Mouse (Mus musculus): Measurements from ENCODE around the gene Dok1. TPM values are rescaled to one million over a fixed set of nuclear protein-coding genes. Genes with fewer than 3 reads are reported as not detected.

The Dok1 gene
- polyA plus RNA-seq, 1 experiment: 2.4 TPM

- DNase-seq (ENCODE audit: extremely low spot score in 1 of 2, low spot score in 1 of 2): no peak
These were observed 45.8 kb downstream of the Dok1 start for GRCm38 (mm10) chr6:82987411-82987971.

Other genes starting within 250 kb of the Dok1 start
- gene Sema4f, start 93.7 kb downstream of the Dok1 start, polyA plus RNA-seq (2012; rRNA removed): 24.6 and 27.5 TPM in 2 replicates
- 0.12 TPM in 1 of 2 replicates, not detected in the other for gene M1ap, start 86.6 kb downstream of the Dok1 start, polyA plus RNA-seq (2012; rRNA removed)
- gene Loxl3, start 702 bp upstream of the Dok1 start, polyA plus RNA-seq (2012; rRNA removed): 6.4 and 6.6 TPM in 2 replicates
- gene Aup1, start 21.1 kb upstream of the Dok1 start, polyA plus RNA-seq (2012; rRNA removed): 220 and 253 TPM in 2 replicates
- 58.8 and 63.7 TPM in 2 replicates for gene Htra2, start 21.8 kb upstream of the Dok1 start, polyA plus RNA-seq (2012; rRNA removed)
- 0.76 and 0.97 TPM in 2 replicates for gene Dqx1, start 24.4 kb upstream of the Dok1 start, polyA plus RNA-seq (2012; rRNA removed)
- gene Tlx2, start 36.8 kb upstream of the Dok1 start, polyA plus RNA-seq (2012; rRNA removed): not detected in 2 replicates
- gene Pcgf1, start 44.4 kb upstream of the Dok1 start, polyA plus RNA-seq (2012; rRNA removed): 40.1 and 40.5 TPM in 2 replicates
- 0.36 and 0.66 TPM in 2 replicates for gene Lbx2, start 52.9 kb upstream of the Dok1 start, polyA plus RNA-seq (2012; rRNA removed)
- gene Ccdc142, start 68.1 kb upstream of the Dok1 start, polyA plus RNA-seq (2012; rRNA removed): 6.3 and 11.1 TPM in 2 replicates
- 8.5 and 11.2 TPM in 2 replicates for gene Gm42688, start 68.1 kb upstream of the Dok1 start, polyA plus RNA-seq (2012; rRNA removed)
- 96.4 and 109 TPM in 2 replicates for gene Mrpl53, start 75.6 kb upstream of the Dok1 start, polyA plus RNA-seq (2012; rRNA removed)
- gene Mogs, start 82.0 kb upstream of the Dok1 start, polyA plus RNA-seq (2012; rRNA removed): 30.6 and 31.6 TPM in 2 replicates
- gene Wbp1, start 88.1 kb upstream of the Dok1 start, polyA plus RNA-seq (2012; rRNA removed): 95.9 and 107 TPM in 2 replicates
- 24.6 and 31.4 TPM in 2 replicates for gene Ino80b, start 92.0 kb upstream of the Dok1 start, polyA plus RNA-seq (2012; rRNA removed)
- gene Rtkn, start 102.0 kb upstream of the Dok1 start, polyA plus RNA-seq (2012; rRNA removed): 101 and 119 TPM in 2 replicates
- 26.6 and 27.7 TPM in 2 replicates for gene Wdr54, start 122.9 kb upstream of the Dok1 start, polyA plus RNA-seq (2012; rRNA removed)
- 28.6 TPM in 2 replicates for gene 1700003E16Rik, start 122.9 kb upstream of the Dok1 start, polyA plus RNA-seq (2012; rRNA removed)
- 344 and 369 TPM in 2 replicates for gene Dctn1, start 132.4 kb upstream of the Dok1 start, polyA plus RNA-seq (2012; rRNA removed)
- gene Slc4a5, start 186.4 kb upstream of the Dok1 start, polyA plus RNA-seq (2012; rRNA removed): 0.04 and 0.21 TPM in 2 replicates